ENCODE assay signal across 8 mouse cellular contexts in genomic region chr4:147940111-147940510, GRCm38 (mm10). TPM values are rescaled to one million over a fixed set of nuclear protein-coding genes. Genes with fewer than 3 reads are reported as not detected.
DNase-seq lines count a peak whose midpoint lies in the region; ATAC-seq and TF ChIP-seq lines count a peak whose summit lies in the region.

No protein-coding gene starts in this region.

- 26% methylated on average over 9 of the region's 9 CpGs for WGBS in kidney, adult 2 months
- 27% methylated on average over 9 of the region's 9 CpGs for WGBS in forebrain, postnatal 0 days
- 54% methylated on average over 9 of the region's 9 CpGs for WGBS in liver, embryonic 16.5 days (ENCODE audit: insufficient replicate concordance)

- H3K9ac ChIP-seq in forebrain, postnatal 0 days: no peak overlapping the region
- no peak overlapping the region for H3K9ac ChIP-seq in liver, embryonic 16.5 days (ENCODE audit: low read depth, low read length)

- peak overlapping the region; percentile 95 for H3K4me2 ChIP-seq in forebrain, postnatal 0 days (ENCODE audit: low read depth)
- peak overlapping the region; percentile 98 for H3K4me2 ChIP-seq in liver, embryonic 16.5 days (ENCODE audit: low read depth, low read length)

- no peak overlapping the region for H3K4me3 ChIP-seq in kidney, adult 2 months (ENCODE audit: insufficient read depth, low read depth, low read length)
- H3K4me3 ChIP-seq in forebrain, postnatal 0 days (ENCODE audit: low read depth, low read length): 0 out of 2 replicates have a peak overlapping the region, but pooled peaks have one; percentile 85
- no peak overlapping the region for H3K4me3 ChIP-seq in liver, embryonic 16.5 days (ENCODE audit: low read depth, low read length)

- no peak for TF ChIP-seq POLR2A in kidney, adult 2 months (IDR thresholded peaks at IDR 0.05; ENCODE audit: low read depth, low read length)
- no peak for TF ChIP-seq POLR2A in brain, embryonic 14.5 days (IDR thresholded peaks at IDR 0.05; ENCODE audit: borderline replicate concordance, extremely low read depth, insufficient read depth, insufficient read length, poor library complexity, severe bottlenecking)

- H3K27ac ChIP-seq in kidney, adult 2 months (ENCODE audit: insufficient read depth, low read depth, low read length): peak overlapping the region; percentile 49; the same call in 1 of the 2 replicates
- peak overlapping the region; percentile 41 for H3K27ac ChIP-seq in forebrain, postnatal 0 days (ENCODE audit: low read depth, low read length)
- peak overlapping the region; percentile 35 for H3K27ac ChIP-seq in liver, embryonic 16.5 days (ENCODE audit: low read length)

- no peaks in the 10 kb centered on the region for H3K9me3 ChIP-seq in forebrain, postnatal 0 days (ENCODE audit: low read length)
- no peaks in the 10 kb centered on the region for H3K9me3 ChIP-seq in liver, embryonic 16.5 days (replicated peaks; ENCODE audit: control insufficient read depth, low read length)

- no peak for ATAC-seq in forebrain, postnatal 0 days
- ATAC-seq in liver, embryonic 16.5 days (ENCODE audit: low read depth): no peak

- H3K27me3 ChIP-seq in kidney, adult 2 months (replicated peaks; ENCODE audit: control insufficient read depth, insufficient read depth, low read length): no peaks in the 10 kb centered on the region
- no peaks in the 10 kb centered on the region for H3K27me3 ChIP-seq in forebrain, postnatal 0 days (ENCODE audit: insufficient read depth, low read length)
- peaks cover 8% of the 10 kb centered on the region for H3K27me3 ChIP-seq in liver, embryonic 16.5 days (ENCODE audit: control insufficient read depth, insufficient read depth, low read depth, low read length)

- TF ChIP-seq CTCF in kidney, adult 2 months (conservative IDR thresholded peaks at IDR 0.05; ENCODE audit: insufficient read depth, insufficient read length, low read depth, low read length): no peak
- no peak for TF ChIP-seq CTCF in brain, embryonic 14.5 days (IDR thresholded peaks at IDR 0.05; ENCODE audit: borderline replicate concordance, extremely low read depth, insufficient read depth, insufficient read length)
- TF ChIP-seq CTCF in forebrain, postnatal 0 days (IDR thresholded peaks at IDR 0.05; ENCODE audit: low read depth): no peak

- H3K36me3 ChIP-seq in kidney, adult 2 months (ENCODE audit: control insufficient read depth, insufficient read depth, low read length): peaks cover 7% of the 10 kb centered on the region
- H3K36me3 ChIP-seq in forebrain, postnatal 0 days (ENCODE audit: insufficient read depth): peaks cover 15% of the 10 kb centered on the region
- H3K36me3 ChIP-seq in liver, embryonic 16.5 days (ENCODE audit: control insufficient read depth, insufficient read depth): peaks cover 12% of the 10 kb centered on the region

- no peak for DNase-seq in kidney, adult 2 months
- DNase-seq in kidney, adult 18-20 months: no peak
- peak; percentile 70 for DNase-seq in brain, embryonic 14.5 days (ENCODE audit: low read depth)
- DNase-seq in forebrain, postnatal 0 days: no peak
- no peak for DNase-seq in ovary, adult 18-20 months (ENCODE audit: low spot score)
- no peak for DNase-seq in ovary, postnatal 36 days (ENCODE audit: low spot score)
- no peak for DNase-seq in adrenal gland, postnatal 25 days

- peaks cover 25% of the 10 kb centered on the region for H3K4me1 ChIP-seq in kidney, adult 2 months (ENCODE audit: control insufficient read depth, insufficient read depth, low read length)
- H3K4me1 ChIP-seq in forebrain, postnatal 0 days (ENCODE audit: insufficient read depth): peaks cover 15% of the 10 kb centered on the region
- peaks cover 30% of the 10 kb centered on the region for H3K4me1 ChIP-seq in liver, embryonic 16.5 days (ENCODE audit: control insufficient read depth, low read depth, low read length)

RNA-seq across cellular contexts. Expression of gene 2510039O18Rik, which starts 0.6 kb away (rescaled TPM):
- polyA plus RNA-seq in kidney, adult 2 months (2012; rRNA removed): 62.6 and 82.4 TPM in 2 replicates
- polyA plus RNA-seq in brain, embryonic 14.5 days (2012; rRNA removed): 56.2 and 63.5 TPM in 2 replicates
- 43.4 and 57.7 TPM in 2 replicates for total RNA-seq in forebrain, postnatal 0 days (2014; rRNA removed)
- 12.0 and 12.8 TPM in 2 replicates for polyA plus RNA-seq in forebrain, postnatal 0 days (2015; fragmentation: Nextera tagmentation; extraction: Ambion mirVana)
- polyA plus RNA-seq in liver, embryonic 16.5 days (2015; fragmentation: Nextera tagmentation; extraction: Ambion mirVana): 4.0 and 5.8 TPM in 2 replicates
- total RNA-seq in adrenal gland, postnatal 25 days (2021): 44.6 and 50.5 TPM in 2 replicates

RNA-seq across cellular contexts. Expression of gene Plod1, which starts 3.5 kb away (rescaled TPM):
- polyA plus RNA-seq in kidney, adult 2 months (2012; rRNA removed): 42.1 and 45.9 TPM in 2 replicates
- polyA plus RNA-seq in brain, embryonic 14.5 days (2012; rRNA removed): 19.7 and 25.3 TPM in 2 replicates
- total RNA-seq in forebrain, postnatal 0 days (2014; rRNA removed): 13.5 and 18.8 TPM in 2 replicates
- 17.3 and 17.9 TPM in 2 replicates for polyA plus RNA-seq in forebrain, postnatal 0 days (2015; fragmentation: Nextera tagmentation; extraction: Ambion mirVana)
- polyA plus RNA-seq in liver, embryonic 16.5 days (2015; fragmentation: Nextera tagmentation; extraction: Ambion mirVana): 28.8 and 30.7 TPM in 2 replicates
- 41.0 and 43.3 TPM in 2 replicates for total RNA-seq in adrenal gland, postnatal 25 days (2021)

RNA-seq across cellular contexts. Expression of gene Mfn2, which starts 35.6 kb away (rescaled TPM):
- polyA plus RNA-seq in kidney, adult 2 months (2012; rRNA removed): 82.8 and 85.5 TPM in 2 replicates
- 61.7 and 84.6 TPM in 2 replicates for polyA plus RNA-seq in brain, embryonic 14.5 days (2012; rRNA removed)
- 57.8 and 69.9 TPM in 2 replicates for total RNA-seq in forebrain, postnatal 0 days (2014; rRNA removed)
- 59.4 and 83.3 TPM in 2 replicates for polyA plus RNA-seq in forebrain, postnatal 0 days (2015; fragmentation: Nextera tagmentation; extraction: Ambion mirVana)
- polyA plus RNA-seq in liver, embryonic 16.5 days (2015; fragmentation: Nextera tagmentation; extraction: Ambion mirVana): 15.9 and 16.2 TPM in 2 replicates
- total RNA-seq in adrenal gland, postnatal 25 days (2021): 151 and 217 TPM in 2 replicates

RNA-seq across cellular contexts. Expression of gene Nppb, which starts 45.5 kb away (rescaled TPM):
- polyA plus RNA-seq in kidney, adult 2 months (2012; rRNA removed): not detected in 2 replicates
- not detected in 2 replicates for polyA plus RNA-seq in brain, embryonic 14.5 days (2012; rRNA removed)
- not detected in 2 replicates for total RNA-seq in forebrain, postnatal 0 days (2014; rRNA removed)
- polyA plus RNA-seq in forebrain, postnatal 0 days (2015; fragmentation: Nextera tagmentation; extraction: Ambion mirVana): 0.21 TPM in 1 of 2 replicates, not detected in the other
- not detected in 2 replicates for polyA plus RNA-seq in liver, embryonic 16.5 days (2015; fragmentation: Nextera tagmentation; extraction: Ambion mirVana)
- total RNA-seq in adrenal gland, postnatal 25 days (2021): not detected in 2 replicates
